Mouse (Mus musculus) heart, adult 11 months (tissue): ENCODE results near the gene Zfp712.
A peak's percentile ranks its signal among the peaks of the same experiment; 100 is the strongest.

ENCODE experiments used
- DNase-seq: peaks from one replicate; pipeline ENCODE4 v3.0.0; 2022

Gene Zfp712

GRCm38 (mm10) chr13:67060786-67061358 lies at the start of gene Zfp712:
Gene Zfp712, minus strand, starts transcription at chr13:67061170.
- peak; percentile 99 for DNase-seq

GRCm38 (mm10) chr13:67108821-67109206 lies 47.8 kb upstream of the Zfp712 start:
- DNase-seq, result no peak

GRCm38 (mm10) chr13:67108194-67108820 lies 47.3 kb upstream of the Zfp712 start, which contains the start of gene Gm28557:
Gene Gm28557, minus strand, starts transcription at chr13:67108604.
- peak; percentile 99 for DNase-seq

DNA sequence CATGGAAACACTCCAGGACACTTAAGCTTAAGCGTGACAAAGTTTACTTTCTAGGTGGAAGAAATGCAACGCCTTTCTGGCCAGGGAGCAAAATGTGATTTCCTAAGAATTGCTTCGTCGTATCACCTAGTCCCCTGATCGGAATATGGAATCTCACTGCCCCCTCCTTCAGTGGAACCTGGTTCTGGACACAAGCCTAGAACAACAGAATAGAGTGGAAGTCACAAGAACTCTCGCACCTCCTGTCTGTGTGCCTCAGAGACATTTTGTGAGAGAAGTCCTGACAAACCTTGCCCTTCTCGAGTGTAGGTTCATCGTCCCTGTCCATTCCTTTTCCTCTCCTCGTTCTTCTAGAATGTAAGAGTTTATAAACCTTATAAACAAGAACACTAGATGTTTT lies 46.7 kb upstream of the Zfp712 start:
- DNase-seq, result no peak

GRCm38 (mm10) chr13:67097876-67098275 lies 36.9 kb upstream of the Zfp712 start, which contains the start of gene Zfp708:
Gene Zfp708, minus strand, starts transcription at chr13:67097976.
- no peak for DNase-seq

DNA sequence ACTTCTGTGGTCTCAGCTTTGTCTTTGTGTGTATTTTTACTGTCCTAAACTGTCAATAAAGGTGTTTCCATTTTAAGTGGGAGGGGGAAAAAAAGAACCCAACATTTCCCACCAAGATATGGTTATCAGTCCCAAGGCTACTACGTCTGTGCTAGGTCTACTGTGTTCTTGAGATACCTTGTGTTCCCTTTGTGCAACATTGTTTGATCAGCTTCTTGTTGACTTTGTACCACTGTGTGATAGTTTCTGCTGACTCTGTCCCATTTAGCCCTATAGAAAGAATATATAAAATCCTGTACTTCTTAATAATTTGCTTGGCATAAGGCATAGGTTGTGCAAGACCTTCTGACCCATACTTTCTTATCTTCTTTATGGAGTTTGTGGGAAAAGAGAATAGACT lies 29.2 kb upstream of the Zfp712 start:
- DNase-seq, result no peak

GRCm38 (mm10) chr13:67081946-67082345 lies 21.0 kb upstream of the Zfp712 start:
- DNase-seq, result no peak

DNA sequence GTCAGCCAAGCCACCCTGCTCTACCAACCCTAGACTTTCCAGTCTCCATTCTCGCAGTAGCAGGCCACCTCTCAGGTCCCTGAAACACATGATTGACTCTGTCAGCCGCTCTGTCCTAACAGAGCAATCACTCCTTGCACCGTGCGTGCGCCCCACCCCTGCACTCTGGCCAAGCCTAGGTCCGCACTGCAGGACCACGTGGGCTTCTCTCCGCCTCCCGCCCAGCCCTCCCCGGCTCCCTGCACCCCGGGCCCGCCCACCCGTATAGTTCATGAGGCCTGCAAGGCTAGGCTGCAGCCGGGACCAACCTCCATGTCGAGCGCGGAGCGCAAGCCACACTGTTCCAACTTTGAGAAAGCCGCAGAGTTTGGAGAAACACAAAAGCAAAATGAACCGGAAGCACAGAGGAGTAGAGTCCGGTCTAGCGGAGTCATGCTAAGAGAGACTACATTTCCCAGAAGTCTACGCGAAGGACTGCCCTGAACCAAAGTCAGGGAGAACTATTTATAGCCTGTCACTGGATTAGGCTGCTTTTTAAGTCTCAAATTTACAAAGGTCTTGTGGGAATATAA lies 20.3 kb upstream of the Zfp712 start:
- DNase-seq, result peak; percentile 99

GRCm38 (mm10) chr13:67077244-67077643 lies 16.3 kb upstream of the Zfp712 start:
- no peak for DNase-seq

DNA sequence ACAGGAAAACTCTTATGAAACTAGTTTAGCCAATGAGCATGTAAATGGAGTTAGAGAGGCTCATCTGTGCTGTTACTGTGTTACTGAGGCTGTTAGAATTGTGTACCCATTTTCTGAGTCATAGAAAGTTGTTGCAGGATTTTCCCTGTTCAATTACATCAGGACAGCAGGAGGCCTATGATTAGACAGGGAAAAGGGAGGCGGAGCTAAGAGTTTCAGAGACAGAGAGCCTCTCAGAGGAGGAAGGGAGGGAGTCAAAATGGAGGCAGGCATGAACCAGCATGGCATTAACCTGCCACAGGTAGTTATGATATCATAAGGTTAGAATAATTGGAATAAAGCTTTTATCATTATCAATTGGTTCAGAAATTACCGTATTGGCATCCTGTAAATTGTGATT lies 11.8 kb upstream of the Zfp712 start:
- no peak for DNase-seq

GRCm38 (mm10) chr13:67065386-67065785 lies 4.4 kb upstream of the Zfp712 start:
- no peak for DNase-seq

DNA sequence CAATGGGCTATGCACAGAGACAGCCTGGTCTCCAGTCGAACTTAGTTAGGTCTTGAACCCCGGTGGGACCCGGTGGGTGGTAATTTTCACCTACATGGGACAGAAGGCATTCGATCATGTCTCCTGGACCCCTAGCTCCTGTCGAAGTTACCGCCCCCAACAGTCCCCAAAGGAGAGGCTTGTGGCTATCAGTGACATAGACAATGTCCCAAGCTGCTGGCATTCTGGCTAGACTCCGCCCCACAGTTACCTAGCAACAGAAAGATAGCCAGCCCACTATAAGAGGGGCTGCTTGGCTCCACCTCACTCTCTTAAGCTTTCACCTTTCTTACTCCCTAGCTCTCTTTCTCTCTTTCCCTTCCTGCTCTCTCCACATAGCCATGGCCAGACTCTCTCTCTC lies 1.5 kb upstream of the Zfp712 start:
- DNase-seq, result peak; percentile 86

DNA sequence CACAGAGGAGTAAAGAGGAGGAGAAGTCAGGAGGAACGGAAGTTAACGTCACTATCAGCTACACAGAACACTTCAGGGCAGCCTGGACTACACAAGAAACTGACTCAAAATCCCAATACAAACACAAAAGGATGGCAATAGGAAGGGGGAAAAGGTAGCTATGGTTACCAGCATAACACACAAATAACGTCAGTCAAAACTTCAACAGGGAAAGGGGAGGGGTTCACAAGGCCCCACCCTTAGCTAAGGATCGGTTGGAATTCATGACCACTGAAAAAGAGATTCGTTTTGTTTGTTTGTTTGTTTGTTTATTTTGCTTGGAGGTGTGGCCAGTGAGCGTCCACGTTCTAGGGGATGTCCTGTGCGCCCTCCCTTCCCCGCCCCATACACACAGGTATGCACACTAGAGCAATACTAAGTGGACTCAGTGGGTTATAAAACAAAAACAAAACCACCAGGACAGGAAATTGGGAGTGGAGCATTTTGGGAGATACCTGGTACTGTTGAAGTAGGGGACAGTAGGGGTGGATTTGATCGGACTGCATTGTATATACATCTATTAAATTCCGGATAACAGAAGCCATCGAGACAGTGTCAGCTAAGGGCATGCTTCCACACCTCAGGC lies 697 bp downstream of the Zfp712 start:
- peak; percentile 82 for DNase-seq
